Mouse (Mus musculus) embryo, embryonic 11 days (tissue): ENCODE results near the gene Hbq1a.
"Not testable (repeated sequence)": the region's sequence is repeated elsewhere in the genome, so short reads cannot be mapped to it uniquely, and the experiment has no call there.

Experiments
- DNase-seq: peaks from one replicate; pipeline ENCODE4 v3.0.0-alpha.2; 2015

The Hbq1a gene

DNA sequence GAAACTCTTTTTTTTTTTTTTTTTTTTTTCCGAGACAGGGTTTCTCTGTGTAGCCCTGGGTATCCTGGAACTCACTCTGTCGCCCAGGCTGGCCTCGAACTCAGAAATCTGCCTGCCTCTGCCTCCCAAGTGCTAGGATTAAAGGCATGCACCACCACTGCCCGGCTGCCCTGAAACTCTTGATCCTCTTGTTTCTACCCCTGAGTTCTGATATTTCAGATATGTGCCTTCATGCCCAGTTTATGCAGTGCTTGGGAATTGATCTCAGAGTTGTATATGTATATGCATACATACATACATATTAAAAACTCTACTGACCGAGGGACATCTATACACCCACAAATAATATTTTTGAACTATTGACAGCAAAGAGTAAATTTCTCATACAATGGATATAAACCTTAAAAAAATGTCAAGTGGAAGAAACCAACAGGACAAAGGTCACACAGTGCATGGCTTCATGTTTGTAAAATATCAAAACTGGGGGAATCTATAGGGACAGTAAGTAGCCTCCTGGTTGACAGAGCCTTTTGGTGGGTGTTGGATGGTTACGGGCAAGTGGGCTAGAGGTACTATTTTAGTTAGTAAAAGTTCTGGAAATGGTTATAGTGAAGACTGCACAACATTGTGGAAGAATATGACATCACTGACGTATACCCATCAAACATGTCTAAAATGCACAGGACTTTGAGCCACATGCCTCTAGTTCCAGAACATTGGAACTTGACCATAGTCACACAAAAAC, 14.7 kb upstream of the Hbq1a start:
- DNase-seq: no peak

DNA sequence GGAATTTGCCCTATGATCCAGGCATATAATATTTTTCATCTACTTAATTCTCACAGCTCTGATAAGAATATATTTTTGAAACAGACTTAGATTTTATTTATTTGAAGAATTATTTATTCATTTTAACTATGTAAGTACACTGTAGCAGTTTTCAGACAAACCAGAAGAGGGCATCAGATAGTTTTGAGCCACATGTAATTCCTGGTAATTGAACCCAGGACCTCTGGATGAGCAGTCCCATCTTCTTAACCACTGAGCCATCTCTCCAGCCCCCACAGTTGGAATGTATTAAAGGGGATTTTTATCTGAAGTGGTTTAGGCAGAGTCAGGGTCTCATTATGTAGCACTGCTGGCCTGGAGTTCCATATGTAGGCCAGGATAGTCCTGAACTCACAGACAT, 14.0 kb upstream of the Hbq1a start:
- not testable (repeated sequence) for DNase-seq

DNA sequence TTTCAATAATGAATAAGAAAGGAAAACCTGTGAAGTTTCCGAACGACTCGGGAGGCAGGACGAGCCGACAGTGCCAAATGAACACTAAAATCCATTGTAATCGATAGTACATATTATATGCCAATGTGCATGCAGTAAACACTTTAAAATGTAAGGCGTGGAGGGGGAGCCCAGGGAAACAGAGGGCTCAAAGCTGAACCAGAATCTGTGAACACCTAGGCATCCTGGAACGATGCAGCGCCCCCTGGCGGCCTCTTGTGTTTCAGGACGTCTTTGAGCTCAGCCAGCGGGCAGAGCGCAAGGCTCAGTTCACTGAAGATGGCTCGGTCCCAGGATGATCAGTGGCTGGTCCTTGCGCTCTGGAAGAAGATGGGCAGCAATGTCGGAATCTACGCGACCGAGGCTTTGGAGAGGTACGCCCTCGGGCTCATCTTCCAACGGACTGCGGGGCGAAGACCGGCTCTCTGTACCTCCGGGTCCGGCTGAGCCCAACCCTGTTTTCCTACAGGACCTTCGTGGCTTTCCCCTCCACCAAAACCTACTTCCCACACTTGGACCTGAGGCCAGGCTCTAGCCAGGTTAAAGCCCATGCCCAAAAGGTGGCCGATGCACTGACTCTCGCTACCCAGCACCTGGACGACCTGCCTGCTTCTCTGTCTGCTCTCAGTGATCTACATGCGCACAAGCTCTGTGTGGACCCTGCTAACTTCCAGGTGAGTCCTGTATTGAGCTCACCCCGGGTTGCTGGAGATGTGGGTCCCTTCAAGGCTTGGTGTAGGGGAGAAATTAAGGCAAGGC, 13.0 kb upstream of the Hbq1a start, which contains the start of gene Hbq1b:
Gene Hbq1b (plus strand): TSS at position 271 of the 798 bp plus-strand sequence.
- DNase-seq: peak; percentile 71

DNA sequence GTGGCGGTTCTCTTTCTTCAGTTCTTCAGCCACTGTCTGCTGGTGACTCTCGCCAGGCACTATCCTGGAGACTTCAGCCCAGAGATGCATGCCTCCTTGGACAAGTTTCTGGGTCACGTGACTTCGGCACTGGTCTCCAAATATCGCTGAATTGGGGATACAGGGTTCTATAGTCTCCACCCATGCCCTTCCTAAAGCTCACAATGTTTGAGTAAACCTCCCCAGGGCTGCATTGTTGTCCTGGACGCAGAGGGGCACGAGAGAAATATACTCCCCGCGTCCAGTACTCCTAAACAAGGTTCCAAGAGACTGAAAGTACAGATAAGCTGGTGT, 12.4 kb upstream of the Hbq1a start:
- no peak for DNase-seq

DNA sequence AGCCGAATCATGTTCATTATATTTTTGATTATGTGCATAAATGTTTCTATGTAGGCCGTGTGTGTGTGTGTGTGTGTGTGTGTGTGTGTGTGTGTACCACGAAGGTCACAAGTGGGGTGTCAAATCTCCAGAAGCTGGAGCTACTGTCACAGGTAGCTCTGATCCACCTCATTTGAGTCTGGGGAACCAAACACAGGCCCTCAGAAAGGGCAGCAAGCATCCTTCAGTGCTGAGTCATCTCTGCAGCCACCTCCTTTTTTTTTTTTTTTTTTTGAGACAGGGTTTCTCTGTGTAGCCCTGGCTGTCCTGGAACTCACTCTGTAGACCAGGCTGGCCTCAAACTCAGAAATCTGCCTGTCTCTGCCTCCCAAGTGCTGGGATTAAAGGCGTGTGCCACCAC, 7.0 kb upstream of the Hbq1a start:
- not testable (repeated sequence) for DNase-seq

DNA sequence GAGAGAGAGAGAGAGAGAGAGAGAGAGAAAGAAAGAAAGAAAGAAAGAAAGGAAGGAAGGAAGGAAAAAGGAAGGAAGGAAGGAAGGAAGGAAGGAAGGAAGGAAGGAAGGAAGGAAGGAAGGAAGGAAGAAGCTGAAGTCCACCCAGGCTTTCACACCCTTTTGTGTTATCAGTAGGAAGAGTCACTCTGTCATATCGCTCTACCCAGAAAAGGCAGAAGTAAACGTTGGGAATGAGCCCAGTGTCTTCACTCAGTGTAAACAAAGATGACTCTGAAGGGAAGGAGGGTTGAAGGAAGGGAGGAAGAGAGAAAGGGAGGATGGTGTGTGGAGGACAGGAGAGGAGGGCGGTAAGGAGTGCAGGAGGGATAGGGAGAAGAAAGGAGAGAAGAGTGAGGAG, 6.4 kb upstream of the Hbq1a start:
- DNase-seq: not testable (repeated sequence)

DNA sequence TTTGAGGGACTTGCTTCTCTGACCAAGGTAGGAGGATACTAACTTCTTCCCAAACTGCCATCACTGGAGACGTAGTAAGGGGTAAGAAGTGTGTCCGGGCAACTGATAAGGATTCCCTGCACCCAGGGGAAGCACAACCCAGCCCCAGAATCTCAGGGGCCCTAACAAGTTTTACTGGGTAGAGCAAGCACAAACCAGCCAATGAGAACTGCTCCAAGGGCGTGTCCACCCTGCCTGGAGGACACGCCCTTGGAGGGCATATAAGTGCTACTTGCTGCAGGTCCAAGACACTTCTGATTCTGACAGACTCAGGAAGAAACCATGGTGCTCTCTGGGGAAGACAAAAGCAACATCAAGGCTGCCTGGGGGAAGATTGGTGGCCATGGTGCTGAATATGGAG, 3.7 kb upstream of the Hbq1a start, which contains the start of gene Hba-a2:
Gene Hba-a2 (plus strand): TSS at position 287 of the 400 bp plus-strand sequence.
- not testable (repeated sequence) for DNase-seq

DNA sequence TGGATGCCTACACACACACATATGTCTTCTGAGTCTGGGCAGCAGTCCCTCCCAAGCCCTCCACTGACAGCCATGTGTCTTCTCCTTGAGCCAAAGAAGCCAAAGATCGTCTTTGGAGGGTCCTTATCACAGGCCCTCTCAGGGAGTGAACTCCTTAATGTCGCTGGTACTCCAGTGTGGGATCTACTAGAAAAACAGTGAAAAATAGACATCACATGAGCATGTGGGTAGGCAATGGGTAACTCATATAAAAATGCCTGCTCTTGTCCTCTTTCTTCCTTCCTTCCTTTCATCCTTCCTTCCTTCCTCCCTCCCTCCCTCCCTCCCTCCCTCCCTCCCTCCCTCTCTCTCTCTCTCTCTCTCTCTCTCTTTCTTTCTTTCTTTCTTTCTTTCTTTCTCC, 2.5 kb upstream of the Hbq1a start:
- DNase-seq: not testable (repeated sequence)

DNA sequence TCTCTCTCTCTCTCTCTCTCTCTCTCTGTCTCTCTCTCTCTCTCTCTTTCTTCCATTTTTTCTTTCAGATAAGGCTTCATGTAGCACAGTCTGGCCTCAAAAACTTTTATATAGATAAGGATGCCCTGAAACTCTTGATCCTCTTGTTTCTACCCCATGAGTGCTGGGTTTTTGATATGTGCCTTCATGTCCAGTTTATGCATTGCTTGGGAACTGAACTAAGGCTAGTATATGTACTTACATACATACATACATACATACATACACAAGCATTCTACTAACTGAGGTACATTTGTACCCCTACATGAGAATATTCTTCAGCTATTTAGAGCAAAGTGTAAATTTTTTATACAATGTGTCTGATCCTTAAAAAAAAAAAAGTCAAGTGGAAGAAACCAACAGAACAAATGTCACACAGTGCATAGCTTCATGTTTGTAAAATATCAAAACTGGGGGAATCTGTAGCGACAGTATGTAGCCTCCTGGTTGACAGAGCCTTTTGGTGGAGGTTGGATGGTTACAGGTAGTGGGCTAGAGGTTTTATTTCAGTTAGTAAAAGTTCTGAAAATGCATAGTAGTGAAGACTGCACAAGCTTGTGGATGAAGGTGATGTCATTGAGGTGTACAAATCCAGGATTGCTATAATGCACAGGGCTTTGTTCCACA, 1.9 kb upstream of the Hbq1a start:
- no peak for DNase-seq

DNA sequence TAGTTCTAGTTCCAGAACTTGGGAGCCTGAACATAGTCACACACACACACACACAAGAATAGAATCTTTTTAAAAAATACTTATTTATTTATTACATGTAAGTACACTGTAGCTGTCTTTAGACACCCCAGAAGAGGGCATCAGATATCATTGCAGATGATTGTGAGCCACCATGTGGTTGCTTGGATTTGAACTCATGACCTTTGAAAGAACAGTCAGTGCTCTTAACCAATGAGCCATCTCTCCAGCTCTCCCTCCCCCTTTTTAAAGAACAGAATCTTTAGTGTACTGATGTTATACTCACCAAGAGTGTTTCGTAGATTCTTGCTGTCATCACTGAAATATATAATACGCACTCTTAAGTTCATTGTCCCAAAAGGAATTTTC, 1.3 kb upstream of the Hbq1a start:
- DNase-seq: no peak

DNA sequence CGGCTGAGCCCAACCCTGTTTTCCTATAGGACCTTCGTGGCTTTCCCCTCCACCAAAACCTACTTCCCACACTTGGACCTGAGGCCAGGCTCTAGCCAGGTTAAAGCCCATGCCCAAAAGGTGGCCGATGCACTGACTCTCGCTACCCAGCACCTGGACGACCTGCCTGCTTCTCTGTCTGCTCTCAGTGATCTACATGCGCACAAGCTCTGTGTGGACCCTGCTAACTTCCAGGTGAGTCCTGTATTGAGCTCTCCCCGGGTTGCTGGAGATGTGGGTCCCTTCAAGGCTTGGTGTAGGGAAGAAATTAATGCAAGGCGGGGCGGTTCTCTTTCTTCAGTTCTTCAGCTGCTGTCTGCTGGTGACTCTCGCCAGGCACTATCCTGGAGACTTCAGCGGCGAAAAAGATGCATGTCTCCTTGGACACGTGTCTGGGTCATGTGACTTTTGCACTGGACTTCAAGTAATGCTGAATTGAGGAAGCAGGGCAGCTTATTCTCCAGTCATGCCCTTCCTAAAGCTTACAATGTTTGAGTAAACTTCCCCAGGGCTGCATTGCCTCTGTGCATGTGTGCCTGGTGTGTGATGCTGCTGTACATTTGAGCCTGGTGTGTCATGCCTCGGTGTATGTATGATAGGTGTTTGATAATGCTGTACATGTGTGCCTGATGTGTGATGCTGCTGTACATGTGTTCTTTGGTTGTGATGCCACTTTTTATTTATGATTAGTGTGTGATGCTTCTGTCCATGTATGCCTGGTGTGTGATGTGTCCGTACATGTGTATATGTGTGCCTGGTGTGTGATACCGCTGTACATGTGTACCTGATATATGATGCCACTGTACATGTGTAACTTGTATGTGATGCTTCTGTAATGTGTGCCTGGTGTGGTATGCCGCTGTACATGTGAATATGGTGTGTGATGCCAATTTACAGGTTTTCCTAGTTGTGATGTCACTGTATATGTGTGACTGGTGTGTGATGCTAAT, 704 bp downstream of the Hbq1a start:
- DNase-seq: no peak

DNA sequence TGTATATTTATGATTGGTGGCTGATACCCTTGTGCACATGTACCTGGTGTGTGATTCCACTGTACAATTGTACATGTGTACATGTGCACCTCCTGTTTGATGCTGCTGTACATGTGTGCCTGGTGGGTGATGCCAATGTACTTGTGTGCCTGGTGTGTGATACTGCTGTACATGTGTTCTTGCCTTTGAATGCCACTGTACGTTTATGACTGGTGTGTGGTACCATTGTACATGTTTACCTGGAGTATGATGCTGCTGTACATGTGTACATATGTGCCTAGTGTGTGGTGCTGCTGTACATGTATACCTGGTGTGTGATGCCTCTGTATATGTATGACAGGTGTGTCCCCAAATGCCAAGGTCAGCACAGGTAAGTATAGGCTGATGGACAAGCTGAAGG, 1.6 kb downstream of the Hbq1a start:
- DNase-seq: no peak

DNA sequence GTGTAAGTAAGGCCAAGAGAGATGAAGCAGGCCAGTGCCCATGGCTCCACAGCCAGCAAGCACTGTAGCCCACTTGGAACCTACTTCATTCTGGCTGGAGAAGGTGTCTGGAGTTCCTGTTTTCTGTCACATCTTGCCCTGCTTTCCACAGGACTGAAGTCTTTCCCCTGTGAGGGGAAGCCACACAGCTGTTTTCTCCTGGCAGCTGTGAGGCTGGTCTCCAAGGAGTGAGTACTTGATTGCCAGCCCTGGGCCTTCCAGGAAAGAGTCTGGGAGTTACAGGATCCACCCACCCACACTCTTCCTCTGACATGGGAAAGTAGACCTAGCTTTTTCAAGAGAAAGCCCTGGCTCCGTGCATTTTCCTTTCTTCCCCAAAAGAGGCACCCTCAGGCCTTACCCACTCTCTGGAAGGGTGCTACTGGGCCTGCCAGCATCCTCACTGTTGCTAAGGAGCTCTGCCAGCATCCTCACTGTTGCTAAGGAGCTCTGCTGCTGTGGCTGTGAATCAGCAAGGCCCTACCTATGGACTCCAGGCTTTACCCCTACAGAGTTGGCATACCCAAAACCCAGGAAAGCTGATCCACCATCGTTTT, 3.1 kb downstream of the Hbq1a start:
- no peak for DNase-seq

DNA sequence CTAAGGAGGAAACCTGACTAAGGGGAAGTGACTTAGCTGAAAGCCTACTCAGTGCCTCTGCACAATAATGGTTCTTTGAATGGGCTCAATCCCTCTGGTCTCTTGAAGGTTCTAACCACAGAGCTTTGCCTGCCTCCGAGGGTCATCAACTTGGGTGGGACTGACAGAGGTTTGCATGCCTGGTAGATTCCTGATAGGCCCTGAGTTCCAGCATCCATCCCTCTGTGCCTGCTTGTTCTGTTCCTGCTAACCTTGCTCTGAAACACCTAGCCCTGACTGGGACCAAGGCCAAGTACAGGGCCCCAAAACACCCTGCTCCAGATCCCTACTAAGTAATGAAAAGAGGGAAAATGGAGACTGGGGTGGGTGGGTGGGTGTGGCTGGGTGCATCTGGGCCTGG, 3.6 kb downstream of the Hbq1a start:
- no peak for DNase-seq

DNA sequence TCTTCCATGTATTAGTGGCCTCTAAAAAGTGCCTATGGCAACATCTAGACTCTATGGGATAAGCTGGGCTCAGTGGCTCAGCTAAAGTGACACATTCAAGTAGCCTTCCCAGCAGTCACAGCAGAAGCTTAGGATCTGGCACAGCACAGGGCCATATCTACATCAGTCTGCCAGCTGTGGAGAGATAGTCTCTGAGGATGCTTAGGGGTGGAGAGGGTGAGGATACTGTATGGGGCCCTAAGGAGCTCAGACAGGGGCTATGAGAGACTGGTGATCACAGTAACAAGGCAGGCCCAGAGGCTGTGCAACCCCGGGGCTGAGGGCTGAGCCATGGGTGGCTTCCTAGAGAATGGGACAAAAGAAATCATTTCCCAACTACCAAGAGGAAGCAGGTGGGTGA, 7.1 kb downstream of the Hbq1a start:
- DNase-seq: no peak

DNA sequence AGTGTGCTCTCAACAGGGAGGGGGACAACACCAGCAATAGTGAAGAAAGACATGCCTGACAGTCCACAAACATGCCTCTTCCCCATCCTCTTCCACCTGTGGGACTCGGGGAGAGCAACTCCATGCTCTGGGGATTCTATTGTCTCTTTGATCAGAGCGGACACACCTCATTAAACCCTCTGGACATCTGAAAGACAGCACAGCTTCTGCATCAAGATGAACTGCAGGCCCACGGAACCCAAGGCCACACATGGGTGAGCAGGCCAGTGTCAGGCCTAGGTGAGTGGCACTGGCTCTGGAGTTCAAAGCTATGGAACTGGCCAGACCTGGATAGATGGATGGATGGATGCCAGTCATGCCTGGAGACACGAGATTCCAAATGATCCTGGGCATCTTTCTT, 9.6 kb downstream of the Hbq1a start:
- no peak for DNase-seq

DNA sequence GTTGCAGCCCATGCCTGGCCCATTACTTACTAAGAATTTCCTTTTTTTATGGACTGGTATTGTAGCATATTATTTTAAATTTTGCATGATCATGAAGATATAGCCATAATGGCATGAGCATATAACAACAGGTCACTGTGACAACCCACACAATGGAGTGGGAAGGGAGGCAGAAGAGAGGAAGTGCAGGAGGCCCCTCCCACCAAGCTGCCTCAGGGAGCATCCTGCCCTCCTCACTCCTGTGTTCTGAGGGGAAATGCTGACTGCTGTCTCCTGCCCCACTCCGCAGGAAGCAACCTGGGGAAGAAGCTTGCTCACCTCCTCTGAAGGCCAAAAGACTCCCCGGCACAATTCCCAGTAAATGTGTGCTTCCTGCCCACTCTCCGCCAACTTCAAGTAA, 10.1 kb downstream of the Hbq1a start:
- no peak for DNase-seq

DNA sequence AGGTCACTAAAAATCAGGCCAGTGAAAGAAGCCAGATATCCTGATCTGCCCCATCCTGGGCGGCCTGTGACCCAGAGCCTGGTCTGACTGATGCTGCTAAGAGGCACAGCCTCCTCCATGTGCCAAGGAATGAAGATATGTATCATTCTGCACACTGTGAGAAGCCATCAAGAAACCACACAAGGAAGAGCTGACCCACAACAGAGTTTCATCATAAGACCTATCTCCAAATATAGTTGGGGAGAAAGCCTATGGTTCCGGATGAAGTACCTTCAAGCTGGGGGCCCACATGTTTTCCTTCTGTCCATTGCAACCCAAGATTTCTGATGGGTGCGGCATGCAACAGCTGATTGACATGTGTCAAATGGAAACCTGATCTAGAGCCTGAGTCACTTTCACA, 16.1 kb downstream of the Hbq1a start:
- DNase-seq: no peak

DNA sequence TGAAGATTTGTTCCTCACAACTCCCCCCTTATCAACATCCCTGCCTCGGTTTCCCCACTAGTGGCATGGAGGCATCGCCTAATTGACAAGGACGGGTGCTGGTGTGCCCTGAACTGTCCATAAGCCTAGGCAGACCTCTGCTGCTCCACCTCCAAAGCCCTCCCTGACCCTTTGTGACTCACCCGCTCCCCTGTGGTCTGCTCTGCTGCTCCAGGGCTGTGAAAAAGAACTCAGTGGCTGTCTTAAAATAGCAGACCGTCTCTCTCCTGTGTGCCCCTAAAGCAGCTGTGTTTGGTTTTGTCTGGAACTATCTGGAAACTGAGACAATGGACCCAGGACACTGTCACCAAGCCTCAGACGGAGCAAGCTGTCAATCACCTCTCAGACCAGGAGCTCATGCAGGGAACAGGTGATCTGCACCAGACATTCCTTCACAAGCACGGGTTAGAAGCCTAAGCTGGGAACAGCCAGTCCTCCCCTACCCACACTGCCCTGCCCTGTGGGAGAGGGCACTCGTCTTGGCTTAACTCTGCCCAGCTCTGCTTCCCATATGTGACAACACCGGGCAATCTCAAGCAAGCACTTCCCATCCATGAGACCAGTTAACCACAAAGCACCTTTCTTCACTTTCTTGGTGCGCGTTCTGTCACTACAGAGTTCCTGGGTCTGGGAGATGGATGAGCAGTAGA, 20.8 kb downstream of the Hbq1a start:
- no peak for DNase-seq

DNA sequence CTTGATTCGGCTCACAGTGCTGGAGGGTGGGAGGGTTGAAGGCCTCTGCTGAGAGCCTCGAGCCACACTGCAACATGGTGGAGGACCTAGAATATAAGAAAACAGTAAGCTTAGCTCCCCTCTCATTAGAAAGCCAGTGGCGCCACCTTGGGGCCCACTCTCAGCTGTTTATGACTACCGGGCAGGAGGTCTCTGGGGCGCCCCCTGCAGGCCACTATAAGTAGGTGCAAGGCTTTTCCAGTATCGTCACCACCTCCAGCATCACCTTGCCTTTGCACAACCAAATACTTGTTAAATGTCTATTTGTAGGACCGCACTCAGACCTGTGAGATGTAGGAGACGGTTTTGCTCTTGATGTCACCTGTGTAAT, 21.3 kb downstream of the Hbq1a start:
- DNase-seq: peak; percentile 76

DNA sequence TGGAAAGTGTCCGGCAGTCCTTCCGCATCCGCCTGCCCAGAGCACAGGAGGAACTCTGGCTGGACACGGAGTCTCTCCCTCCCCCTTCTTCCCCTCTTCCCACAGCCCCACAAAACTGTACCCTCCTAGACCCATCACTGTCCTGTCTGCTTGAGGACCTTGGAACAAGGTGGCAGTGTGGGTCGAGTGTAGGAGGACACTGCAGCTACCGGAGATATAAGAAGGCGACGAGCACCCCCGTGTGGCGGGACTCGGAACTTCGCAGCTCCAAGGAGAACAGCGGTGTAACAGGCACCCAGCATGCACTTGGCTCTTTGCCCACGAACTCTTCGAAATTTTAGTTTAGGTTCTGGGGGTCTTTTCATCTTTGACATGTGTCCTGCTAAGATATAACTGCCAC, 24.7 kb downstream of the Hbq1a start:
- DNase-seq: peak; percentile 91

DNA sequence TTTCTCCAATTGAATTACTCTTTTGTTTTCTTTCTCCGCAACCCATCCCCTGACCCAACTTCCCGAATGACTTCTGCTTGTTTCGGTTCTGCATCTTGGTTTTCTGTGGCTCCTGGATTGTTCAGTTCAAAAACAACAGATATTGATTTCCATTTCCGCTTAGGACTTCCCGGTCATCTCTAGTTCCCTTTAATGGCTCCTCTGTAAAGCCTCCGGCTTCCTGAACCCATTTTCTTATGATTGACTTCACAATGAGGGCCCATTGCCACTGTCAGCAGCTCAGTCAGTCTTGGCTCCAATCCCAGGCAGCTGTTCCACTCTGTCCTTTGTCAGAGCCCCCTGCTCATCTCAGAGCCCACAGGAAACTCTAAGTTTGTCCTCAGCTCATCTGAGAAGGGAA, 31.2 kb downstream of the Hbq1a start:
- DNase-seq: no peak
